ENCODE assay signal across 8 mouse cellular contexts in genomic region chr16:3885065-3885670, GRCm38 (mm10). TPM values are rescaled to one million over a fixed set of nuclear protein-coding genes. Genes with fewer than 3 reads are reported as not detected.
DNase-seq lines count a peak whose midpoint lies in the region; ATAC-seq lines count a peak whose summit lies in the region.

No protein-coding gene starts in this region.

- peak overlapping the region; percentile 82 for H3K4me2 ChIP-seq in heart, embryonic 11.5 days
- peak overlapping the region; percentile 91 for H3K4me2 ChIP-seq in liver, embryonic 11.5 days
- peak overlapping the region; percentile 70 for H3K4me2 ChIP-seq in stomach, embryonic 14.5 days (replicated peaks; ENCODE audit: low read depth, low read length)

- H3K9me3 ChIP-seq in heart, embryonic 11.5 days (replicated peaks; ENCODE audit: control insufficient read depth, low read length), result no peaks in the 10 kb centered on the region
- no peaks in the 10 kb centered on the region for H3K9me3 ChIP-seq in liver, embryonic 11.5 days (ENCODE audit: control insufficient read depth, low read length)
- no peaks in the 10 kb centered on the region for H3K9me3 ChIP-seq in stomach, embryonic 14.5 days (ENCODE audit: control insufficient read depth, low read depth, low read length)

- H3K36me3 ChIP-seq in heart, embryonic 11.5 days (ENCODE audit: control insufficient read depth, insufficient read depth, low read length), result no peaks in the 10 kb centered on the region
- no peaks in the 10 kb centered on the region; the same call in 1 of the 2 replicates for H3K36me3 ChIP-seq in liver, embryonic 11.5 days (ENCODE audit: control insufficient read depth, insufficient read depth, low read length)
- H3K36me3 ChIP-seq in stomach, embryonic 14.5 days (ENCODE audit: control insufficient read depth, insufficient read depth, low read length), result no peaks in the 10 kb centered on the region

- peak overlapping the region; percentile 91 for H3K9ac ChIP-seq in heart, embryonic 11.5 days (ENCODE audit: low read depth, low read length)
- H3K9ac ChIP-seq in liver, embryonic 11.5 days (ENCODE audit: low read depth, low read length), result peak overlapping the region; percentile 89
- H3K9ac ChIP-seq in stomach, embryonic 14.5 days (replicated peaks; ENCODE audit: low read depth, low read length), result peak overlapping the region; percentile 83

- no peak for ATAC-seq in heart, embryonic 11.5 days (replicated peaks; ENCODE audit: insufficient number of reproducible peaks, low FRiP score, low TSS enrichment)
- ATAC-seq in granulocyte monocyte progenitor cell, adult 5-6 weeks (replicated peaks; ENCODE audit: poor library complexity, severe bottlenecking), result peak; percentile 52
- ATAC-seq in liver, embryonic 11.5 days (replicated peaks; ENCODE audit: low FRiP score), result peak; percentile 6; the same call in 1 of the 2 replicates
- ATAC-seq in stomach, embryonic 14.5 days (ENCODE audit: insufficient number of reproducible peaks, insufficient read depth, low FRiP score, low read depth), result 0 out of 2 replicates have a peak, but pooled peaks have one; percentile 8

- H3K4me1 ChIP-seq in heart, embryonic 11.5 days (ENCODE audit: control insufficient read depth, insufficient read depth, low read length), result peaks cover 10% of the 10 kb centered on the region; the same call in 1 of the 2 replicates
- peaks cover 15% of the 10 kb centered on the region for H3K4me1 ChIP-seq in liver, embryonic 11.5 days (replicated peaks; ENCODE audit: control insufficient read depth, insufficient read depth, low read length)
- peaks cover 10% of the 10 kb centered on the region; the same call in 1 of the 2 replicates for H3K4me1 ChIP-seq in stomach, embryonic 14.5 days (ENCODE audit: control insufficient read depth, insufficient read depth, low read length)

- WGBS in heart, embryonic 11.5 days (ENCODE audit: insufficient replicate concordance), result 5% methylated on average over 10 of the region's 10 CpGs
- 5% methylated on average over 10 of the region's 10 CpGs for WGBS in liver, embryonic 11.5 days
- 5% methylated on average over 10 of the region's 10 CpGs for WGBS in stomach, embryonic 14.5 days

- peak overlapping the region; percentile 97 for H3K4me3 ChIP-seq in heart, embryonic 11.5 days (ENCODE audit: low read depth, low read length)
- H3K4me3 ChIP-seq in liver, embryonic 11.5 days (ENCODE audit: low read depth, low read length), result peak overlapping the region; percentile 96
- H3K4me3 ChIP-seq in stomach, embryonic 14.5 days (ENCODE audit: low read depth, low read length), result peak overlapping the region; percentile 89

- H3K27me3 ChIP-seq in heart, embryonic 11.5 days (ENCODE audit: control insufficient read depth, insufficient read depth, low read length), result no peaks in the 10 kb centered on the region
- H3K27me3 ChIP-seq in liver, embryonic 11.5 days (replicated peaks; ENCODE audit: control insufficient read depth, insufficient read depth, low read length), result no peaks in the 10 kb centered on the region
- H3K27me3 ChIP-seq in stomach, embryonic 14.5 days (ENCODE audit: control insufficient read depth, insufficient read depth, low read length), result no peaks in the 10 kb centered on the region

- no peak for DNase-seq in heart, adult 8-10 months (ENCODE audit: low spot score)
- DNase-seq in MN1 (ENCODE audit: low spot score), result peak; percentile 19
- no peak for DNase-seq in liver, embryonic 11.5 days (ENCODE audit: low spot score)
- no peak for DNase-seq in spleen, postnatal 4 days (ENCODE audit: low spot score in 2 of 2)
- DNase-seq in ovary, postnatal 10 days (ENCODE audit: low spot score), result no peak

- H3K27ac ChIP-seq in heart, embryonic 11.5 days (ENCODE audit: low read depth, low read length), result peak overlapping the region; percentile 89
- H3K27ac ChIP-seq in liver, embryonic 11.5 days (ENCODE audit: low read depth, low read length), result peak overlapping the region; percentile 87
- H3K27ac ChIP-seq in stomach, embryonic 14.5 days (ENCODE audit: low read length), result peak overlapping the region; percentile 71

RNA-seq across cellular contexts. Expression of gene Gm20695, which starts 0.7 kb away (rescaled TPM):
- polyA plus RNA-seq in heart, embryonic 11.5 days (2014; fragmentation: Nextera tagmentation; extraction: Ambion mirVana), result 0.92 and 2.2 TPM in 2 replicates
- total RNA-seq in heart, adult 8-10 months (2022), result 1 to 10 TPM in 1 of 4 experiments, under 1 TPM in 1, not detected in 2; 0.87 to 1.0 TPM
- 1.3 and 7.0 TPM in 2 replicates for total RNA-seq in granulocyte monocyte progenitor cell, adult 5-6 weeks (2014; fragmentation: Nextera tagmentation)
- total RNA-seq in granulocyte monocyte progenitor cell, adult 5-6 weeks (2017), result 1.4 TPM in 1 of 2 replicates, not detected in the other
- polyA plus RNA-seq in liver, embryonic 11.5 days (2014; fragmentation: Nextera tagmentation; extraction: Ambion mirVana), result 0.88 and 3.2 TPM in 2 replicates
- polyA plus RNA-seq in stomach, embryonic 14.5 days (2014; fragmentation: Nextera tagmentation; extraction: Ambion mirVana), result 1.00 and 3.2 TPM in 2 replicates

RNA-seq across cellular contexts. Expression of gene Zfp597, which starts 0.8 kb away (rescaled TPM):
- 5.5 and 6.4 TPM in 2 replicates for polyA plus RNA-seq in heart, embryonic 11.5 days (2014; fragmentation: Nextera tagmentation; extraction: Ambion mirVana)
- total RNA-seq in heart, adult 8-10 months (2022), result 10 to 100 TPM; 10.9 to 13.9 (median 12.3) TPM
- total RNA-seq in granulocyte monocyte progenitor cell, adult 5-6 weeks (2014; fragmentation: Nextera tagmentation), result 9.9 and 10.0 TPM in 2 replicates
- total RNA-seq in granulocyte monocyte progenitor cell, adult 5-6 weeks (2017), result 8.2 and 11.8 TPM in 2 replicates
- polyA plus RNA-seq in liver, embryonic 11.5 days (2014; fragmentation: Nextera tagmentation; extraction: Ambion mirVana), result 4.2 and 5.9 TPM in 2 replicates
- polyA plus RNA-seq in stomach, embryonic 14.5 days (2014; fragmentation: Nextera tagmentation; extraction: Ambion mirVana), result 7.0 and 8.1 TPM in 2 replicates

RNA-seq across cellular contexts. Expression of gene Naa60, which starts 13.0 kb away (rescaled TPM):
- polyA plus RNA-seq in heart, embryonic 11.5 days (2014; fragmentation: Nextera tagmentation; extraction: Ambion mirVana), result 39.5 and 41.5 TPM in 2 replicates
- 10 to 100 TPM; 44.4 to 58.4 (median 51.3) TPM for total RNA-seq in heart, adult 8-10 months (2022)
- total RNA-seq in granulocyte monocyte progenitor cell, adult 5-6 weeks (2014; fragmentation: Nextera tagmentation), result 72.5 and 101 TPM in 2 replicates
- total RNA-seq in granulocyte monocyte progenitor cell, adult 5-6 weeks (2017), result 33.9 and 34.1 TPM in 2 replicates
- 44.3 and 51.2 TPM in 2 replicates for polyA plus RNA-seq in liver, embryonic 11.5 days (2014; fragmentation: Nextera tagmentation; extraction: Ambion mirVana)
- polyA plus RNA-seq in stomach, embryonic 14.5 days (2014; fragmentation: Nextera tagmentation; extraction: Ambion mirVana), result 49.1 and 53.0 TPM in 2 replicates

RNA-seq across cellular contexts. Expression of gene 1700037C18Rik, which starts 23.3 kb away (rescaled TPM):
- polyA plus RNA-seq in heart, embryonic 11.5 days (2014; fragmentation: Nextera tagmentation; extraction: Ambion mirVana), result 5.4 and 7.1 TPM in 2 replicates
- total RNA-seq in heart, adult 8-10 months (2022), result 1 to 10 TPM; 4.0 to 5.7 (median 4.3) TPM
- 0.77 and 1.6 TPM in 2 replicates for total RNA-seq in granulocyte monocyte progenitor cell, adult 5-6 weeks (2014; fragmentation: Nextera tagmentation)
- 0.69 and 6.2 TPM in 2 replicates for total RNA-seq in granulocyte monocyte progenitor cell, adult 5-6 weeks (2017)
- polyA plus RNA-seq in liver, embryonic 11.5 days (2014; fragmentation: Nextera tagmentation; extraction: Ambion mirVana), result 4.8 and 5.5 TPM in 2 replicates
- polyA plus RNA-seq in stomach, embryonic 14.5 days (2014; fragmentation: Nextera tagmentation; extraction: Ambion mirVana), result 6.2 and 6.6 TPM in 2 replicates

RNA-seq across cellular contexts. Expression of gene Cluap1, which starts 23.4 kb away (rescaled TPM):
- polyA plus RNA-seq in heart, embryonic 11.5 days (2014; fragmentation: Nextera tagmentation; extraction: Ambion mirVana), result 13.2 and 13.3 TPM in 2 replicates
- total RNA-seq in heart, adult 8-10 months (2022), result 10 to 100 TPM in 2 of 4 experiments, 1 to 10 TPM in 2; 8.5 to 13.1 (median 10.5) TPM
- total RNA-seq in granulocyte monocyte progenitor cell, adult 5-6 weeks (2014; fragmentation: Nextera tagmentation), result 23.1 and 23.8 TPM in 2 replicates
- total RNA-seq in granulocyte monocyte progenitor cell, adult 5-6 weeks (2017), result 41.5 and 45.6 TPM in 2 replicates
- polyA plus RNA-seq in liver, embryonic 11.5 days (2014; fragmentation: Nextera tagmentation; extraction: Ambion mirVana), result 21.8 and 22.9 TPM in 2 replicates
- 28.3 and 28.9 TPM in 2 replicates for polyA plus RNA-seq in stomach, embryonic 14.5 days (2014; fragmentation: Nextera tagmentation; extraction: Ambion mirVana)
